Mouse (Mus musculus) cortical plate, adult 2 months (tissue): Measurements from ENCODE around the gene Cygb.

Experiments
- CTCF ChIP-seq: fragments of 200-500 bp; IDR thresholded peaks from 2 replicates; pipeline ENCODE4 v1.5.1; 2011; ENCODE audit warnings: mild to moderate bottlenecking, control low read depth, low read length; ENCODE audit not compliant: insufficient read depth; ENCODE audit errors: extremely low read depth
- POLR2A ChIP-seq: fragments of 200-500 bp; IDR thresholded peaks from 2 replicates; pipeline ENCODE4 v1.6.1; 2011; ENCODE audit warnings: mild to moderate bottlenecking, low read length, control low read depth; ENCODE audit not compliant: insufficient read depth; ENCODE audit errors: extremely low read depth

DNA sequence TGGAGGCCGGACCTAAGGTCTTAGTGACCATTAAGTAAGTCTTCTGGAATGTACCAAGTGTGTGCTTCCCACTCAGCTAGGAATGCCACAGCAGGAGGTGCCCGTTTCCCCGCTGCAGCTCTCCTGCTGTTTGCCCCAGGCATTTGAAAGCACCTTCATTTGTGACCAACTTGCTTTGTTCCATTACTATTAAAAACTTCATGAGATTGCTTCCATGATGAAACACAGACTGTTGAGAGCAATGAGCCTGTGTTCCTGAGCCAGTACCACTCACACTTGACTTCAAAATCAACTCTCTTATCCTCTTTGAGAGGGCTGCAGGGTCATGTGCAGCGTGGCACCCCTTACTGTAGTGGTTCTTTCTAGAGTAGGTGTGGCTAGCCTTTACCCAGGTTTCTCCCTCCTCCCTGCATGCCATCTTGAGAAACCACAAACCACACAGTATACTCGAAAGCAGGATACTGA lies 47.3 kb upstream of the Cygb start:
- TF ChIP-seq POLR2A (no peak), CTCF (no peak)
